Mouse (Mus musculus): ENCODE data around the gene Mindy4. TPM values are rescaled to one million over a fixed set of nuclear protein-coding genes. Genes with fewer than 3 reads are reported as not detected.

Mindy4 gene
- total RNA-seq, 2 experiments from 2014 or later = 4.9 to 5.2 TPM

DNA sequence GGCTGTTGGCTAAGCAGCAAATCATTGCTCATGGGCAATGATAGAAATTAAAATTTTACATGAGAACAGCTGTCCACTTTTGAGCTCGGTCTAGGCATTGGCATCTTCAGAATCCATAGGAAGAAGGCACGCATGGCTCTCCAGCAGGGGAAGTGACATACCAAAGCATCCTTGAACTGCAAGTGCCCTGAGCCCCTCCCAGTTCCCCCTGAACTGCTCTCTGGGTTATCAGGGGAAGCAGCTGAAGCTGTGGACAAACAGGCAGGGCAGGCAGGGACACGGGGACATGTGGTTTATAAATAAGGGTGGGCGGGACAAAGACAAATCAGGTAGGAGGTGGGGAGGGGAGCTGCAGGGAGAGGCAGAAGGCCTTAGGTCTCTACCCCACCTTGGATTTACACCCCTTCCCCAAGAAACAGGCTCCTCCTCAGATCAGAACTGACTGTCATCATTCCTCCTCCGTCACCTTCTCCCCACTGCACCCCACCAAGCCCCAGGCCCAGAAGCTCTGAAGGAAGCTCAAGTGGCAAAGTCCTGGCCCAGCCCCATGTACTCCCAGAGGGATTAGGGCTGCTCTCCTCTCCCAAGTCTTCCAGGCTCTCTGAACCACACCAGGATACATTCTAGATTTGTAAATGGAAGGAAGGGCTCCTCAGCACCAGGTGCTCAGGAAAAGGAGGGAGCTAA, 153.0 kb downstream of the Mindy4 start:
- peak in 1 of 2 experiments; percentile 48 for DNase-seq
- intact Hi-C loops (cut with DNase I) = no loop called here

- intact Hi-C loops (cut with DNase I) = no loop called here
- no peak for DNase-seq
Observed at GRCm38 (mm10) chr6:55356976-55357635, 153.9 kb downstream of the Mindy4 start.

GRCm38 (mm10) chr6:55357636-55358031, 154.5 kb downstream of the Mindy4 start:
- DNase-seq = no peak
- intact Hi-C loops (cut with DNase I) = no loop called here

GRCm38 (mm10) chr6:55358731-55359143, 155.6 kb downstream of the Mindy4 start:
- intact Hi-C loops (cut with DNase I) = no loop called here
- DNase-seq = no peak

DNA sequence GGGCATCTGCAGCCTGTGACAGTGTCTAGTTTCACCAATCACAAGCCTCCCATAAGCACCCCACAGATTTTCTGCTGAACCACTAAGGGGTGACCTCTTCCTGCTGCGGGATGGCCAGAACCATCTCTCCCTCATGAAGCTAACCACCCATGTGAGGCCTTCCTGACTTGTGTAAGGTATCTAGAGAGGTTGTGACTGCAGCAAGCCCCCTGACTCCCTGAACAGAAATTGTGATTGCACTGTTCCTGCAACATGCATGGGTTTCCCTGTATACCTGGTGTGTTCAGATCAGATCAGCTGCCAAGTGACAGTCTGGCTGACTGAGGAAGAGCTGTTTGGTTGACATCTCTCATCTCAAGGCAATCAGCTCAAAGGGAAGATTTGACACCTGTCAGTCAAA, 159.5 kb downstream of the Mindy4 start:
- intact Hi-C loops (cut with DNase I) = no loop called here
- no peak for DNase-seq

- intact Hi-C loops (cut with DNase I) = no loop called here
- no peak for DNase-seq
Observed at GRCm38 (mm10) chr6:55367126-55367525, 163.9 kb downstream of the Mindy4 start.

Small RNA genes within 50 kb of the gene (microRNA-seq; reads per million reads assigned to microRNA genes)
- gene Gm25458 = 0 reads per million in 2 experiments

Other genes with a start within 250 kb of the Mindy4 start
- 10 to 100 TPM; 14.2 to 15.8 TPM for gene Nod1, start 230.8 kb upstream of the Mindy4 start, total RNA-seq (2021)
- gene Ggct, start 210.4 kb upstream of the Mindy4 start, total RNA-seq (2021) = 10 to 100 TPM in 1 of 2 experiments, 1 to 10 TPM in 1; 9.3 to 13.7 TPM
- gene Gars, start 165.4 kb upstream of the Mindy4 start, total RNA-seq (2021) = 10 to 100 TPM; 75.8 to 83.9 TPM
- 10 to 100 TPM in 1 of 2 experiments, 1 to 10 TPM in 1; 7.9 to 11.5 TPM for gene Crhr2, start 70.4 kb upstream of the Mindy4 start, total RNA-seq (2021)
- gene Inmt, start 28.3 kb upstream of the Mindy4 start, total RNA-seq (2021) = not detected
- 100 to 1,000 TPM; 195 to 252 TPM for gene Aqp1, start 133.0 kb downstream of the Mindy4 start, total RNA-seq (2021)
- gene Ghrhr, start 172.9 kb downstream of the Mindy4 start, total RNA-seq (2021) = not detected
- 1 to 10 TPM; 7.7 to 8.3 TPM for gene Adcyap1r1, start 248.6 kb downstream of the Mindy4 start, total RNA-seq (2021)

Data from heart, postnatal 10 days (tissue).